Mouse (Mus musculus): ENCODE measurements at regions not wholly inside any gene's neighbourhood (a gene's known extent, or its start where the extent isn't known, plus 50 kb on each side); places are given as distances from the start of the nearest gene placed in this dataset.

GRCm38 (mm10) chr2:45747263-45748236 lies 630.4 kb upstream of the Zeb2 start:
- no peak for DNase-seq (ENCODE audit: low spot score)

GRCm38 (mm10) chr2:45746606-45747005 lies 629.4 kb upstream of the Zeb2 start:
- DNase-seq (ENCODE audit: low spot score), result no peak

- DNase-seq (ENCODE audit: low spot score), result no peak
Observed at GRCm38 (mm10) chr2:45736278-45736677, 619.1 kb upstream of the Zeb2 start.

DNA sequence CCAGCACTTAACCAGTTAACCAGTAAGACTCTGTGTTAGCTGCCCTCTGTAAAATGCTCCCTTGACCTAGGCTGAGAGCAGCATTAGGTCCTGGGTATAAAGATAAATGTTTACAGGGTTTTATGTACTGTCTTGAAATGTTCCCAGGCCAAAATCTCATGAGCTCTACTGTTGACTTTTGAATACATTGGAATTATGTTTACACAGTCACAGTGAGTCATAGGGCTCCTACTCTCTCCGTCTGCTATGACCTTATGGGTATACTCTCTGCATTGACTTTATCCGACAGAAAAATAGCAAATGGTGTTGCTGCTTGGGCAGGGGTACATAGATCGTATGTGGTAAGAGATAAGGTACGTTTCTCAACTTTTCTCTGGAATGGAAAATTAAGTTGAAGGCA lies 596.8 kb upstream of the Zeb2 start:
- no peak for DNase-seq (ENCODE audit: low spot score)

DNA sequence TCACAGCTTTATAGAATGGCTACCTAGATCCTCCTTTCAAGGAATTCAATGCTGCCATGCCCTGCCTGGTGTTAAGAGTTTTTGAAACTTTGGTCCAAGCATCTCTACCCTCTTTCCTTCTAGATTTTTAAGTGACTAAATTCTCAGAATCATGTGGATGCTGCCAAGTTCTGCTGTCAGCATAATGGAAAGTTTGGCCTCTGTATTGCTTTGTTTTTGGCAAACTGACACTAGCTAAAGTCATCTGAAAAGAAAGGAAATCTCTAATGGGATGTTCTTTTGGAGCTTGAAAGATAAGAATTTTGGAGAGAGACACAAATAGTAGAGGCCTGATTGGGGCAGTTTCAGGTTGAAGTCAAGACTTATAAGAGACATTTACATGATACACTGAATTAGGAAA lies 589.8 kb upstream of the Zeb2 start:
- no peak for DNase-seq (ENCODE audit: low spot score)

DNA sequence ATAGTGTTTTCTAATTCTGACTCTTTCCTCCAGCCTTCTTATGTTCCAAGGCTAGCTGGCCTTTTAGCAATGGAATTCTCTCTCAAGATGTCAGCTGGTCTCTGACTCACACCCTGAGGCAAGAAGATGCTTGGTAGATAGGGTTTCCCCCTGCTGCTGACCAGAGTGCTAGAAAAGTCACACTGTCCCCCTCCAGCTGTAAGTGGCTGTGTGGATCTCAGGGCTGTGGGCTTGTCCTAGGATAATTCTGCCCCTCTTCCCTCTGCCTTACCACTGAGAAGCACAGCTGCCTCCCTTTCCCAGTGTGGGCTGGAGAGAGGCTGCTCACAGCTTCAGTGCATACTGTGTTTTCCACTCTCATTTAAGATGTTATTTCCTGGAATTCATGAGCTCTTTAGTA lies 585.3 kb upstream of the Zeb2 start:
- DNase-seq (ENCODE audit: low spot score), result no peak

DNA sequence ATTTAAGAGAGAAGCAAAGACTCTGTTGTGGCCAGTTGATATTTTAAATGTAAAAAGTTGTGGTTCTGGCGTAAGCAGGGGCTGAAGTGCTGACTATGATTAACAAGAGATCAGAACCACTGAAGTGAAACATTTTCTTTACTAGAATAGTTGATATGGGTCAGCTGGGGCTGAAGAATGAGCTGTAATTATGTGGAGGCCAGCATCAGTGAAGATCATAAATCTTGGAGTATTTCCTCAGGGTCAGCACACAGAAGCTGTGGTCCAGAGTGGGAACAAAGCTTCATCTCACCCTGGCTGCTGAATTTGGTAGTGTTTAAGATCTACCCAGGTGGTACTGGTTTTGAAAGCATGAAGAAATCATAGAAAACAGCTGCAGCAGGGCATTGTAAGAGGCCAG lies 583.4 kb upstream of the Zeb2 start:
- no peak for DNase-seq (ENCODE audit: low spot score)

- no peak for DNase-seq (ENCODE audit: low spot score)
Observed at GRCm38 (mm10) chr2:45693291-45694020, 576.3 kb upstream of the Zeb2 start.

GRCm38 (mm10) chr2:45692819-45693218 lies 575.6 kb upstream of the Zeb2 start:
- no peak for DNase-seq (ENCODE audit: low spot score)

DNA sequence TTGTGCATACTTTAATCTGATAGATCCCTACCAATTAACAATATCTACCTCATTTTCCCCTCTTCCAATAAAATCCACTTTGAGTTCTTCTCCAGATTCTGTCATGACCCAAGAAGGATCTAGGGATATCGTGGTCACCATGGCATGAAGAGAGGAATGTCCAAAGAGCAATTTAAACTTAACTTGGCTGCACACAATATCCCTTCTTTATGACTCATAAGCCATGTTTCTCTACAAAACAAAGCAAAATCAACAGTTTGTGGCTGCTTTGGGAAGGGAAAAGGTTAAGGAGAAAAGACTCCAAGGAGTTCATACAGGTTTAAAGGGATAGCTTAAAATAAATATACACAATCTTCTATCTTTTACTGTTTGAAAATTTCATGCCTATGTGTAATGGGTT lies 571.8 kb upstream of the Zeb2 start:
- DNase-seq (ENCODE audit: low spot score), result no peak

DNA sequence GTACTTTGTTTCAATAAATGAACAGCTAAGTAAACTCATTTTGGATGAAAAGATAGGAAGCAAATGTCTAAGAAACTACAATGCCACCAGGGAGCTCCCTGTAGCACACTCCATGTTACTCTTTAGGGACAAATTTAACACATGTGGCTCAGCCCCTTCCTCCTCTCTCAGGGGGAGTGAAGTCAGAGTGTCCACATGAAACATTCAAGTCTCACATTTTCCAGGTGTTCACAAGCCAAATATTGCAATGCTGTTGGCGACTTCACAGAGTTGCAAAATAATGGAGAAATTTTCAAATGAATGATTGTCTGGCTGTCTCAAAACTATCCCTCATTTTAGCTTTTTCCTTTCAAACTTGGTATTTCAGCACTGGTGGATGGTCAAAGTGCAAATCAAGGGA lies 564.1 kb upstream of the Zeb2 start:
- DNase-seq (ENCODE audit: low spot score), result no peak

DNA sequence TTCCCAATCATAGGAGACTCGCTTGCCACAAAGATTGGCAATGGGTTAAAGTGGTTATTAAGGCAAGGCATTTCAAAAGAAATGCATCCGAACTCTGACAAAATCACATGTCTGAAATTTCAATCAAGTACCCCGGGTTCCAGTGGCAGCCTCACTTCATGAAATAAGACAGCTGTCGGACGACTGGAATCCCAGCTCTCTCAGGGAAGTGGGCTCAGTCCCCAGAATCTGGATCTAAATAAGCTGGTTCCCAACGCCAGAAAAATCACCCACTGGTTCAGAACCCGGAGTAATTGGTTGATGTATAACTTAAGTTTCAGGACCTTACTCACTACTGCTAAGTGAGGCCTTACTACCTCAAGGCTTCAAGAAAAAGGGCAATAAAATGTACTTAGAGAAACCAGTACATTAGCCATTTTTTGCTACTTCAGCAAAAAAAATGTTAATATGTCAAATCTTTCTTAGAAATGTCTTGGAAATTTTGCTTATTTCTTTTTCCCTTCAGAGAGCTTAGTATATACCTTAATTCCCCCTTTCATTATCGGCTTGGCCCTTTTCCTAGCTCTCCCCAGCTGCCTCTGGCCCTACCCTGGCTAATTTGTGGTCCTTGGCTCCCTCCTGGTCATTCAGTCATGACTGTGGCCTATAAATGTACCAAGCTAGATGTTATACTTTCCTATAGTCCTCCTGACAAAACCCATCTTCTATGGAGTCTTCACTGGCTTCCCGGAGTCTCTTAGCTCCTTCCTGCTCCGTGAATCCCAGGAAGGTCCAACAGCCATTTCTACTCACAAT lies 562.1 kb upstream of the Zeb2 start:
- DNase-seq (ENCODE audit: low spot score), result no peak

- no peak for DNase-seq (ENCODE audit: low spot score)
Observed at GRCm38 (mm10) chr2:45678685-45679084, 561.5 kb upstream of the Zeb2 start.

DNA sequence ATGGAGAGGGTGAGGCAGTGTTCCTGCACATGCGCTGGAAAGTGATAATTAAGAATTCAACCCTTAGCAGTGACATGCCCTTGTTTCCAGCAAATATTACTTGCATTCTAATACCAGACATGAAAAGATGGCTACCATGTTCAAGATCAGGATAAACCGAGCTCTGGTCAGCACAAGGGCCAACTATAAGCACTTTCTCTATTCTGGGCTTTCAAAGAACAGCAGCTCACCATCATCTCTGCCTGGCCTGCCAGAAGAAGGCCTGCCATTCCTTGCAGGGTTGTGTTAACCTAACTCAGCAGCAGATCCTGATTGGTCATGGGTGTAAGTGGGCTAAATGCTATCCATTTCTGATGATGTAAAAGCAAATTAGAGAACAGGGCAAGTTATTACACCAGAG lies 558.6 kb upstream of the Zeb2 start:
- DNase-seq (ENCODE audit: low spot score), result no peak

- DNase-seq (ENCODE audit: low spot score), result no peak
Observed at GRCm38 (mm10) chr2:45656011-45656410, 538.8 kb upstream of the Zeb2 start.

DNA sequence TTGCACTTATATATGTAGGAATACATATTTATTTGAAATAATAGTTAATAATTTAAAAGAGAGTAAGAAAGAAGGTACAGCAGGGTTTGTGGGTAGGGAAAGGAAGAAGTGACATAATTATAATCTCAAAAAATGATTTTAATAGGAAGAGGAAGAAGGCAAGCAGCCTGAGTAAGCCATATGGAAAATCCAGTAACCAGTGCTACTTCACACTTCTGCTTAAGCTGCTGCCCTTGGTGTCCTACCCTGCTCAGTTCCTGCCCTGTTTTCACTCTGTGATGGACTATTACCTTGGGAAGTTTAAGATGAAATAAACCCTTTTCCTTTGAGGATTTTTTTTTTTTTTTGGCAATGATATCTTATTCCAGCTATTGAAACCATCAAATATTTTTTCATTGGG lies 537.5 kb upstream of the Zeb2 start:
- no peak for DNase-seq (ENCODE audit: low spot score)

GRCm38 (mm10) chr2:45652977-45653376 lies 535.8 kb upstream of the Zeb2 start:
- DNase-seq (ENCODE audit: low spot score), result no peak

DNA sequence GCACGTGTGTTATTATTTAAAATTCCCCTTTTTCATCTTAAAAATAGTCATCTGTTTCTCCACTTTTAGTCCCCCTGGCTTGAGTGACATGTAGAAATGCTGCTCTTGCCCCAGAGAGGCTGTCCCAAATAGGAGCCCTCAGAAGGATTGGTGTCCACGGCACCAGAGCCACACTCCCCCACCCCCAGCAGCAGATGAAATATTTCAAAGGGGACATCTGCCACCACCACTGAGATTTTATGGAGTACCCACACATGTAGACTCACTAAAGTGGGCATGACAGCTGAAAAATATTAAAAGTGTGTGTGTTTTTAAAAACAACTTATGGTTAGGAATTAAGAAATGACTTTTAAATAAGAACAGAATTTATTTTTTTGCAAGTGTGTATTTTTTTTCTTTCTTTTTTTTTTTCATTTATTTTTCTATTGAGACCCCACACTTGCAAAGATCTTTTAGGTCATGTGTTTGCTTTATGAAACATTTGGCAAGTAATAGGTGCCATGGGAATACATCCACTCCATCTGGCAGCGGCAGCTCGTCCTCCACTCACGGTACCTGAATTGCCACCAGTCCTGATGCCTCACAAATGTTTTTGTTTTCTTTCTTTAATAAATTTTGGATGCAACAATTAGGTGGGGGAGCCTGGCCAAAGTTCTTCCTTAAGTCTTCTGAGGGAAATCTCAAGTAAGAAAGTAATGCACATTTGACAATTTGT lies 533.2 kb upstream of the Zeb2 start:
- DNase-seq (ENCODE audit: low spot score), result no peak

- DNase-seq (ENCODE audit: low spot score), result no peak
Observed at GRCm38 (mm10) chr2:45647846-45648245, 530.7 kb upstream of the Zeb2 start.

DNA sequence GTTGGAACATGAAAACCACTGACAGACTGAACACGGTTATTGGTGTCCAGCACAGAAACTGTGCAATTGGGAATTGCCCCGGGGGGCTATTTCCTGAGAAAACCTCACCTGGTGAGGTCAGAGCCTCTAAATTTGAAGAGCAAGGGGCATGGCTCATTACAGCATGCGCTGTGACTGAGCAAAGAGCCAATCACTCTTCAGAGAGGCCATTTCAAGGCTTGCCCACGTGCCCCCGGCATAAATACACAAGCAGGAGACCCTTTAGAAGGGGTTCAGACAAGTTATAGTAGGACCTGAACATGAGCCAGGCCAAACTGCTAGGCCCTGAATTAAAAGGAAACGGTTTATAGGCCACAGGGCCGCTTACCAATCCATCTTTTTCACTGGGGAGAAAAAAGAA lies 512.9 kb upstream of the Zeb2 start:
- DNase-seq (ENCODE audit: low spot score), result no peak

DNA sequence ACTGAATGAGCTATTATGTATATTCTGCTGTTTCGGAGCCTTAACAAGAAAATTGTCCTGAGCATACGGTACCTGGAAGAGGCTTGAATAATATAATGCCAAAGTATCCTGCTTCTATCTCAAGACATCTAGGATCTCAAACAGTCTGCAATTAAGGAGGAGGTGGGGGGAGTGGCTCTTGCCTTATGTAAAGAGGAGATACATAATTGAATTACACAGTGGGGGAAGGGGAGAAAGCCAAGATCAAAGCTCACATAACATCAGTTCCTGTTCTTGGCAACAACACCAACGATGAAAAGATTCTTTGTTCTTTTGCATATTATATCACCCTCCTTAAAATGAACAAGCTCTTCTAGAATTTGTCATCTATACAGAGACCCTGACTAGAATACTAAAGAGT lies 512.4 kb upstream of the Zeb2 start:
- no peak for DNase-seq (ENCODE audit: low spot score)

DNA sequence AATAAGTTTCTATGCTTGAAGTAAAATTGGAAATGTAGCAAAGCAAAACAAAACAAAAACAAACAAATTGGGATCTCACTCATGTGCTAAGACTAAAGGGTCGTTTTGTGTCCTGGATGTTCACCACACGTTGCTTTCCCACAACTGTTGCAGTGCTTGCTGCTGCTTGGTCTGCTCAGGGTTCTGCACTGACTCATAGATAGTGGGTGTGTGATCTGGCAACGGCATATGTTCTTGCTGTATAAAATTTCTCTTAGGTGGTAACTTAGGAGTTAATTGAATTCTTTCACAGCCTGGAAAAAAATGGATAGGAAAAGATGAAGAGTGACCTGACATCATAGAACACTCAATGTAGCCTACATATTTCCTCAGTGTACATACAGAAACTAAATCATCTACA lies 505.9 kb upstream of the Zeb2 start:
- no peak for DNase-seq (ENCODE audit: low spot score)

Measured in yolk sac, embryonic 10.5 days (tissue).